Mouse (Mus musculus) lung, postnatal 0 days (tissue): Measurements from ENCODE around the gene Gm19345. TPM values are rescaled to one million over a fixed set of nuclear protein-coding genes. Genes with fewer than 3 reads are reported as not detected.

Experiments used
- ATAC-seq: fragments of 200-750 bp; cut with Nextera tagmentation; 2 replicates; pipeline ENCODE4 v1.8.0; 2017; ENCODE audit warnings: moderate library complexity
- DNase-seq: peaks from one replicate; pipeline ENCODE4 v3.0.0-alpha.2; 2016; ENCODE audit warnings: low spot score
- H3K27ac ChIP-seq: fragments of 300-500 bp; sonication (generic); 2 replicates; pipeline ENCODE4 v1.5.1; 2014; ENCODE audit warnings: antibody characterized with exemption, mild to moderate bottlenecking, low read length, mixed read lengths
- H3K27me3 ChIP-seq: fragments of 300-500 bp; sonication (generic); replicated peaks from 2 replicates; pipeline ENCODE4 v1.6.1; 2014; ENCODE audit warnings: low read length, mixed read lengths; ENCODE audit not compliant: insufficient read depth
- H3K36me3 ChIP-seq: fragments of 300-500 bp; sonication (generic); 2 replicates; pipeline ENCODE4 v1.6.1; 2014; ENCODE audit warnings: low read length, mixed read lengths; ENCODE audit not compliant: insufficient read depth
- H3K4me1 ChIP-seq: fragments of 300-500 bp; sonication (generic); 2 replicates; pipeline ENCODE4 v1.6.1; 2014; ENCODE audit warnings: antibody characterized with exemption, low read depth, low read length, mixed read lengths; ENCODE audit not compliant: insufficient read depth
- H3K4me2 ChIP-seq: fragments of 300-500 bp; sonication (generic); replicated peaks from 2 replicates; pipeline ENCODE4 v1.6.1; 2014; ENCODE audit warnings: low read depth, mild to moderate bottlenecking, low read length, moderate library complexity, mixed read lengths
- H3K4me3 ChIP-seq: fragments of 300-500 bp; sonication (generic); 2 replicates; pipeline ENCODE4 v1.5.1; 2014; ENCODE audit warnings: low read depth, low read length
- H3K9ac ChIP-seq: fragments of 300-500 bp; sonication (generic); replicated peaks from 2 replicates; pipeline ENCODE4 v1.6.1; 2014; ENCODE audit warnings: low read depth, mild to moderate bottlenecking
- H3K9me3 ChIP-seq: fragments of 300-500 bp; sonication (generic); 2 replicates; pipeline ENCODE4 v1.6.1; 2016; ENCODE audit warnings: low read length, mixed read lengths
- CTCF ChIP-seq: IDR thresholded peaks from 2 replicates; pipeline ENCODE4 v1.5.1; 2016; ENCODE audit warnings: antibody characterized with exemption, mild to moderate bottlenecking
- EP300 ChIP-seq: IDR thresholded peaks from 2 replicates; pipeline ENCODE4 v1.6.1; 2016; ENCODE audit warnings: antibody characterized with exemption, mild to moderate bottlenecking, control low read depth
- WGBS: fragments of 180-500 bp; shearing (Covaris S2); extraction: QIAGEN DNeasy Blood & Tissue Kit; methylation state at CpG from one replicate; pipeline ENCODE4 v1.1.7; 2014; 5-methylcytosine and 5-hydroxymethylcytosine counted together
- polyA plus RNA-seq: library from polyadenylated mRNA; unstranded; fragments of >200 nt; fragmentation: Nextera tagmentation; extraction: Ambion mirVana; gene quantifications from 2 replicates; pipeline ENCODE4 v1.2.1, GENCODE M21; 2015

The Gm19345 gene
- polyA plus RNA-seq, 1 experiment from 2014 or later: 0.12 TPM

DNA sequence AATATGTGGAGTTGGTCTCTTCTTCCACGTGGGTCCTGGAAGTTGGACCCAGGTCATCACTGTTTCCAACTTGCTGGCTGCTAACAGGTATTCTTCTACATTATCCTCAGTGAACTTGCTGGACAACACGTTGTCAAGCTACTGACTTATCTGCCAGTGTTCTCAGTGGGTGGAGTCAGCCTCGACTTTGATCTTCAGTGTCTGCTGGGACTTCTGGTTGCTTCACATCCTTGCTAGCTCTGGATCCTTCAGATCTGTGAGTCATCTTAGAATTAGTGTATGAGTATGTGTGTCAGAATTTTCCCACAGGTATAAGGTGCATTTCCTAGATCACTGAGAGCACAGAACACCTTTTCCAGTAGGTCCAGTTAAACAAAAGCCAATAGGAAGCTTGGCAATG lies 15.0 kb upstream of the Gm19345 start:
- no peak overlapping the region for H3K4me3 ChIP-seq
- H3K36me3 ChIP-seq: no peaks in the 10 kb centered on the region
- DNase-seq: no peak
- no peaks in the 10 kb centered on the region for H3K27me3 ChIP-seq
- no peak overlapping the region for H3K27ac ChIP-seq
- ATAC-seq: no peak
- H3K4me1 ChIP-seq: no peaks in the 10 kb centered on the region
- H3K9ac ChIP-seq: no peak overlapping the region
- WGBS: 44% methylated on average over 3 of the region's 3 CpGs
- H3K4me2 ChIP-seq: no peak overlapping the region
- no peaks in the 10 kb centered on the region for H3K9me3 ChIP-seq
- TF ChIP-seq EP300: no peak
- TF ChIP-seq CTCF: no peak

DNA sequence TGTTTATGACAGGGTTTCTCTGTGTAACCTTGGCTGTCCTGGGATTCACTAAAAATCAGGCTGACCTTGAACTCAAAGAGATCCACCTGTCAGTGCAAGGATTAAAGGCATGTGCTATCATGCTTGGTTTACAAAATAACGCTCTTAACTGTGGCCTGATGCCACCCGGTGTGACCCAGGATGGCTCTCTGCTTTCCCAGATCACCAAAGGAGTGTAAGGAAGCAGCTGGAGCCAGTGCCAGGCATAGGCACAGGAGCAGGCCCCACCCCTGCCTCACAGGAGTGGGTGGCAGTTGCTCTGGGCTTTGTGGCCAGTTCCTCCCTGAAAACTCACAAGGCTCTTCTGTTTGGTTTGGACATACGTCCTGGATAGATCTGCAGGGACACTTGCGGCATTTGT lies 11.4 kb upstream of the Gm19345 start:
- Histone ChIP-seq H3K27me3 (no peaks in the 10 kb centered on the region), H3K4me2 (no peak overlapping the region), H3K27ac (no peak overlapping the region), H3K4me3 (no peak overlapping the region), H3K36me3 (no peaks in the 10 kb centered on the region), H3K9me3 (no peaks in the 10 kb centered on the region), H3K9ac (no peak overlapping the region), H3K4me1 (no peaks in the 10 kb centered on the region; the same call in 1 of the 2 replicates)
- 74% methylated on average over 4 of the region's 4 CpGs for WGBS
- ATAC-seq: no peak
- TF ChIP-seq CTCF (no peak), EP300 (no peak)
- DNase-seq: no peak

DNA sequence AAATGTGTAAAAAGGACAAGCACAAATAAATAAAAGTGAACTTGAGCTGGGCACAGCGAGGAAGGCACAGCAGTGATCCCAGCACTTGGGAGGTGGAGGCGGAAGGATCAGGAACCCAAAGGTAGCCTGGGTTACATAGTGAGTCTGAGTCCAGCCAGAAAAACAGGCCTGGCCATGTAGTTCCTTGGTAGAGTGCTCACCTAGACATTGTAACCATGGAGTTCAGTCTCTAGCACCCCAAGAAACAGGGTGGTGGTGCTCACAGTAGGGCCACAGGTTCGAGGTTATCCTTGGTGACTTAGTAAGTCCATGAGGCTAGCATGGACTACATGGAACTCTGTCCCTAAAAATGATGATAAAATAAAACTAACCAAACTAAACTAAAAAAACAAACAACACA lies 10.9 kb upstream of the Gm19345 start:
- H3K36me3 ChIP-seq: no peaks in the 10 kb centered on the region
- ATAC-seq: no peak
- H3K9ac ChIP-seq: no peak overlapping the region
- H3K4me2 ChIP-seq: no peak overlapping the region
- no peak overlapping the region for H3K4me3 ChIP-seq
- DNase-seq: no peak
- no peak overlapping the region for H3K27ac ChIP-seq
- no peaks in the 10 kb centered on the region; the same call in 1 of the 2 replicates for H3K4me1 ChIP-seq
- TF ChIP-seq EP300 (no peak), CTCF (no peak)
- no peaks in the 10 kb centered on the region for H3K27me3 ChIP-seq
- 79% methylated on average over 3 of the region's 3 CpGs for WGBS
- no peaks in the 10 kb centered on the region for H3K9me3 ChIP-seq

DNA sequence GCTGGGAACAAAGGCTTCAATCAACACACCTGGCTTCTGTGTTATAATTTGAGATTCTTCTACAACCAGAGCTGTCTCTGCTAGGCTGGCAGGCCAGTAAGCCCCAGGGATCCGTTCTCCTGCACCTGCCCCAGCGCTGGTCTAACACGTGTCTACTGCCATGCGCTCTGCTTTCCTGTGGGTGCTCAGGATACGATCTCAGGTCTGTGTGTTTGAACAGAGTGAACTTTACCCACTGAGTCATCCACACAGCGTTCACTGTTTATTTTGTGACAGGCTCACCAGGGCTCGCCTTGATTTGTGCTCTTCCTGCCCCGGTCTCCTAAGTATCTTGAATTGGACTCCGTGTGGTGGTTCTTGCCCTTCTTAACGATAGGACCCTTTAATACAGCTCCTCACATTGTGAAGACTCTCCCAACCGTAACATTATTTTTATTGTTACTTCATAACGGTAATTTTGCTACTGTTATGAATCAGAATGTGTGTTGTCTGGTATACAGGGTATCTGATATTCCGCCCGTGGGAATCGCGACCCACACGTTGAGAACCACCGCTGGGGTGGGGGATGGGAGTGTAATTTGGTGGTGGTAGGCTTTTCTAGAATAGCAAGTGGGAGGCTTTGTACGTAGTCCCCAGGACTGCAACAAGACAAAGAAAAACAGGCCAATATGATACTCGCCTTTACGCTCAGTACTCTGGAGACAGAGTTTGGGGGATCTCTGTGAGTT lies 10.0 kb upstream of the Gm19345 start:
- H3K4me1 ChIP-seq: no peaks in the 10 kb centered on the region; the same call in 1 of the 2 replicates
- H3K27ac ChIP-seq: no peak overlapping the region
- 55% methylated on average over 21 of the region's 21 CpGs for WGBS
- ATAC-seq: peak; percentile 33; the same call in 1 of the 2 replicates
- no peaks in the 10 kb centered on the region for H3K9me3 ChIP-seq
- H3K9ac ChIP-seq: no peak overlapping the region
- TF ChIP-seq EP300 (no peak), CTCF (no peak)
- no peak overlapping the region for H3K4me3 ChIP-seq
- H3K36me3 ChIP-seq: no peaks in the 10 kb centered on the region
- no peaks in the 10 kb centered on the region for H3K27me3 ChIP-seq
- no peak overlapping the region for H3K4me2 ChIP-seq
- DNase-seq: peak; percentile 45

DNA sequence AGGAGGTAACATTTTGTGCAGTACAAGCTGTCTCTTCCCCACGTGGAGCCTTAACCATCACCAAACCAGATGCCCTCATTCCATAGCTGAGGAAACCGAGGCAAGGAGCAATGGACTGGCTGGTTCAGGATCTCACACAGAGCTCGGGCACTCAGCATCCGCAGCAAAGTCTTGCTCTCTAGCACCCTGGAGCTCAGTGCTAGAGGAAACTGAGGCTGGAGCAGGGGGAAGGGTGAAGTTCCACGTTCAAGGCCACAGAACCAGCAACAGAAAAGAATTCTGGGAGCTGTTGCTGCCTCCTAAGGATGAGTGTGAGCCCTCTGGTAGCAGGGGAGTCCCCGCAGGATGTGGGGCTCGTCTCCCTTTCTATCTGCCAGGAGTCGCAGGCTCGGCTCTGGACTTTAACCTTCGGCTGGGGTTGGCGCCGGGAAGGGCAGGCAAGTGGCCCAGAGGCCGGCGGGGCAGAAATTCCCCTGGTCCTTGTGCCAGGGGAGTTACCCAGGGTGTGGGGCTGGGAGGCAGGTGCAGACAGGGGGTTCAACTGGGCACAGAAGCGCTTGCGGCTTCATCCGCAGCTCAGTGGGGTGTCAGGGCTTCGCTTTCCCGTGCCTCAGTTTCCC lies 8.8 kb upstream of the Gm19345 start:
- 31% methylated on average over 17 of the region's 19 CpGs for WGBS
- Histone ChIP-seq H3K27me3 (no peaks in the 10 kb centered on the region), H3K27ac (no peak overlapping the region), H3K9me3 (no peaks in the 10 kb centered on the region), H3K4me3 (no peak overlapping the region), H3K36me3 (no peaks in the 10 kb centered on the region), H3K4me2 (no peak overlapping the region), H3K9ac (no peak overlapping the region), H3K4me1 (no peaks in the 10 kb centered on the region; the same call in 1 of the 2 replicates)
- ATAC-seq: no peak
- TF ChIP-seq CTCF: no peak
- TF ChIP-seq EP300: no peak
- no peak for DNase-seq

DNA sequence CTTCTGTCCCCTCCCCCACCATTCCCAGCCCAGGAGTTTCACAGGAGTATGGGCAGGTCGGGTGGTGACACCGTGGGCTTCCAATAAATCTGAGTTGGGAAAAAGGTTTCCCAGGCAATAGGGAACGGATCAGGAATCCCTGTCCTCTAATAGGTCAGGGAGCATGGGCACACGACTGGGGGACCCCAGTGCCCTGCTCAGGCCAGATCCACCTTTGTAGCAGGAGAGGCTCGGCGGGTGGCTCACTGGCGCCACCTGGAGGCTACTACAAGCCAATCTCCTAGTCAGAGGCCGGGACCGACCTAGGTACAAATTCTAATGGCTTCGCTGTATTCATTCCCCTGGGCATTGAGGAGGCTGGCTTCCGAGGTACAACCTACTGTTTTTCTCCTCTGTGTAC lies 8.2 kb upstream of the Gm19345 start:
- Histone ChIP-seq H3K36me3 (no peaks in the 10 kb centered on the region), H3K27me3 (no peaks in the 10 kb centered on the region), H3K9ac (no peak overlapping the region), H3K9me3 (no peaks in the 10 kb centered on the region), H3K4me3 (no peak overlapping the region), H3K27ac (no peak overlapping the region), H3K4me1 (no peaks in the 10 kb centered on the region; the same call in 1 of the 2 replicates), H3K4me2 (no peak overlapping the region)
- peak; percentile 77 for ATAC-seq
- peak; percentile 96 for TF ChIP-seq CTCF
- no peak for TF ChIP-seq EP300
- peak; percentile 79 for DNase-seq
- WGBS: 7% methylated on average over 11 of the region's 11 CpGs
